Mouse (Mus musculus) heart, postnatal 4 days (tissue): ENCODE measurements at regions not wholly inside any gene's neighbourhood (a gene's known extent, or its start where the extent isn't known, plus 50 kb on each side); places are given as distances from the start of the nearest gene placed in this dataset.

ENCODE experiments used
- DNase-seq: peaks from one replicate; pipeline ENCODE4 v3.0.0; 2021

GRCm38 (mm10) chr4:33696969-33697368 is 227.4 kb upstream of the Cnr1 start:
- no peak for DNase-seq

GRCm38 (mm10) chr4:33702028-33702666 is 222.2 kb upstream of the Cnr1 start:
- no peak for DNase-seq

- no peak for DNase-seq
Observed at GRCm38 (mm10) chr4:33705722-33706121, 218.7 kb upstream of the Cnr1 start.

GRCm38 (mm10) chr4:33706785-33707184 is 217.6 kb upstream of the Cnr1 start:
- no peak for DNase-seq

- DNase-seq: peak; percentile 16
Observed at GRCm38 (mm10) chr4:33716475-33717117, 207.8 kb upstream of the Cnr1 start.

GRCm38 (mm10) chr4:33720972-33721371 is 203.4 kb upstream of the Cnr1 start:
- no peak for DNase-seq

GRCm38 (mm10) chr4:33721971-33722370 is 202.4 kb upstream of the Cnr1 start:
- DNase-seq: no peak

- DNase-seq: no peak
Observed at GRCm38 (mm10) chr4:33731837-33732236, 192.6 kb upstream of the Cnr1 start.

GRCm38 (mm10) chr4:33734923-33735322 is 189.5 kb upstream of the Cnr1 start:
- peak; percentile 32 for DNase-seq

GRCm38 (mm10) chr4:33735442-33735966 is 188.9 kb upstream of the Cnr1 start:
- DNase-seq: no peak

- DNase-seq: peak; percentile 28
Observed at GRCm38 (mm10) chr4:33736061-33736701, 188.2 kb upstream of the Cnr1 start.

GRCm38 (mm10) chr4:33737337-33737736 is 187.1 kb upstream of the Cnr1 start:
- no peak for DNase-seq

GRCm38 (mm10) chr4:33737859-33738417 is 186.5 kb upstream of the Cnr1 start:
- no peak for DNase-seq

GRCm38 (mm10) chr4:33739211-33739904 is 185.0 kb upstream of the Cnr1 start:
- DNase-seq: no peak

- no peak for DNase-seq
Observed at GRCm38 (mm10) chr4:33740982-33741381, 183.4 kb upstream of the Cnr1 start.

- no peak for DNase-seq
Observed at GRCm38 (mm10) chr4:33745180-33745579, 179.2 kb upstream of the Cnr1 start.

GRCm38 (mm10) chr4:33747316-33747895 is 177.0 kb upstream of the Cnr1 start:
- DNase-seq: peak; percentile 24

- no peak for DNase-seq
Observed at GRCm38 (mm10) chr4:33767721-33768120, 156.7 kb upstream of the Cnr1 start.

- no peak for DNase-seq
Observed at GRCm38 (mm10) chr4:33786027-33786426, 138.4 kb upstream of the Cnr1 start.

GRCm38 (mm10) chr4:33786958-33787357 is 137.4 kb upstream of the Cnr1 start:
- DNase-seq: no peak

- DNase-seq: no peak
Observed at GRCm38 (mm10) chr4:33793398-33793797, 131.0 kb upstream of the Cnr1 start.

- no peak for DNase-seq
Observed at GRCm38 (mm10) chr4:33795461-33795860, 128.9 kb upstream of the Cnr1 start.
